Mouse (Mus musculus): ENCODE measurements around the gene Xpo5. TPM values are rescaled to one million over a fixed set of nuclear protein-coding genes. Genes with fewer than 3 reads are reported as not detected.

The Xpo5 gene
- polyA plus RNA-seq, 1 experiment from 2014 or later = 46.4 TPM

DNA sequence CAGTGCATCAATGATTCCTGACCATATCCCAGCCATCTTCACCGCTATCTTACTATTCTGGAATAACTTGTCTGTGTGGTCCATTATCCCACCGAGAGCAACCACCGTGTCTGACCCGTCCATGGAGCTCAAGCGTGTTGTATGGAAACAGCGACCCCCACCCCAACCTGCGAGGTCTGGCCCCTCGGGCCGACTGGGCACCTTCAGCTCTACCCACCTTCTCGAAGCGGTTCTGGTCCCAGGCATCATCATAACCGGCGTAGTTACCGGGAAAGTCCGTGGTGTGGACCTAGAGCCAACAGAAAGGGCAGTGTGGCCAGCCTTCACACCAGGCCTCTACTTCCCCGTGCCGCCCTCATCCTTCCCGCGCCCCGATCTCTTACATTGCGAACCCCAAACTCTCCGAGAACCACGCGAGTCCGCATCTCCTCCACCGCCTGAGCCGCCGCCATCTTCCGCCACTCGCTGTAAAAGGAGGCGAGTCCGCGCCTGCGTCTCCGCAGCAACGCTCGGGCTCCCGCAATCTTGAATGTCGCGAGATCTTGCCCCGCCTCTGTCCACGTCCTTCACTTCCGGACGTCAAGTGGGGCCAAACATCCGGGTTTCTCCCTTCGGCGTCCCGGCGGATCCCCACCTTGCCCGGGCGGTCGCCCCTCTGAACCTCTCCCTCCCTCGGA, 45.1 kb downstream of the Xpo5 start, which contains the start of the genes Polr1c and Yipf3:
Gene Polr1c (minus strand): TSS at position 543 of the 677 bp plus-strand sequence.
Gene Yipf3 (plus strand): TSS at position 569 of the 677 bp plus-strand sequence.
- Histone ChIP-seq H3K27ac (peak within 1 kb of the TSS; percentile 84), H3K4me2 (replicated peaks) (peak within 1 kb of the TSS; percentile 93), H3K4me3 (replicated peaks) (peak within 1 kb of the TSS; percentile 98), H3K36me3 (peaks cover 75% of the 10 kb centered on the region), H3K9ac (replicated peaks) (peak within 1 kb of the TSS; percentile 99), H3K4me1 (replicated peaks) (peaks cover 28% of the 10 kb centered on the region), H3K27me3 (no peaks in the 10 kb centered on the region), H3K9me3 (no peaks in the 10 kb centered on the region)
- peak; percentile 94 for ATAC-seq
- WGBS = under 1% methylated on average over 53 of the region's 53 CpGs

DNA sequence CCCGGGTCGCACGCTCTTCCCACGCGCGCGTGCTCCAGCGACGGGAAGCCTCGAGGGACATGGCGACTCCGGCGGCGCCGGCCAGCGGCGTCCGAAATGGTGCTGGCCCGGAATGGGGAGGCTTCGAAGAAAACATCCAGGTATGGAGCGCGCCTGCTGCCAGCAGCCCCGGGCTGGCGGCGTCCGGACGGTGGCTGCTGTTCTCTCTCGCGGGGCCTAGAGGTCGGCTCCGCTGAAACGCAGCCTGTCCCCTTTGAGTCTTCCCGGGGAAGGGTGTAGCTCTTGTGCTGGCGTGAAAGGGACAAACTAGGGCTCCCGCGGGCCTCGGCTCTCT, 45.6 kb downstream of the Xpo5 start:
- WGBS = 1% methylated on average over 37 of the region's 37 CpGs
- peak overlapping the region; percentile 99 for H3K9ac ChIP-seq (replicated peaks)
- H3K4me1 ChIP-seq (replicated peaks) = peaks cover 30% of the 10 kb centered on the region
- H3K27ac ChIP-seq = peak overlapping the region; percentile 78
- peak; percentile 70 for ATAC-seq
- no peaks in the 10 kb centered on the region for H3K9me3 ChIP-seq
- peaks cover 70% of the 10 kb centered on the region for H3K36me3 ChIP-seq
- H3K4me3 ChIP-seq (replicated peaks) = peak overlapping the region; percentile 98
- H3K27me3 ChIP-seq = no peaks in the 10 kb centered on the region
- peak overlapping the region; percentile 93 for H3K4me2 ChIP-seq (replicated peaks)

GRCm38 (mm10) chr17:46251174-46251573, 48.6 kb downstream of the Xpo5 start:
- no peaks in the 10 kb centered on the region for H3K9me3 ChIP-seq
- H3K9ac ChIP-seq (replicated peaks) = no peak overlapping the region
- peaks cover 51% of the 10 kb centered on the region for H3K4me1 ChIP-seq (replicated peaks)
- H3K4me2 ChIP-seq (replicated peaks) = no peak overlapping the region
- WGBS = 81% methylated on average over 7 of the region's 7 CpGs
- ATAC-seq = no peak
- no peak overlapping the region for H3K27ac ChIP-seq
- H3K27me3 ChIP-seq = peaks cover 6% of the 10 kb centered on the region
- H3K36me3 ChIP-seq = peaks cover 40% of the 10 kb centered on the region
- no peak overlapping the region for H3K4me3 ChIP-seq (replicated peaks)

DNA sequence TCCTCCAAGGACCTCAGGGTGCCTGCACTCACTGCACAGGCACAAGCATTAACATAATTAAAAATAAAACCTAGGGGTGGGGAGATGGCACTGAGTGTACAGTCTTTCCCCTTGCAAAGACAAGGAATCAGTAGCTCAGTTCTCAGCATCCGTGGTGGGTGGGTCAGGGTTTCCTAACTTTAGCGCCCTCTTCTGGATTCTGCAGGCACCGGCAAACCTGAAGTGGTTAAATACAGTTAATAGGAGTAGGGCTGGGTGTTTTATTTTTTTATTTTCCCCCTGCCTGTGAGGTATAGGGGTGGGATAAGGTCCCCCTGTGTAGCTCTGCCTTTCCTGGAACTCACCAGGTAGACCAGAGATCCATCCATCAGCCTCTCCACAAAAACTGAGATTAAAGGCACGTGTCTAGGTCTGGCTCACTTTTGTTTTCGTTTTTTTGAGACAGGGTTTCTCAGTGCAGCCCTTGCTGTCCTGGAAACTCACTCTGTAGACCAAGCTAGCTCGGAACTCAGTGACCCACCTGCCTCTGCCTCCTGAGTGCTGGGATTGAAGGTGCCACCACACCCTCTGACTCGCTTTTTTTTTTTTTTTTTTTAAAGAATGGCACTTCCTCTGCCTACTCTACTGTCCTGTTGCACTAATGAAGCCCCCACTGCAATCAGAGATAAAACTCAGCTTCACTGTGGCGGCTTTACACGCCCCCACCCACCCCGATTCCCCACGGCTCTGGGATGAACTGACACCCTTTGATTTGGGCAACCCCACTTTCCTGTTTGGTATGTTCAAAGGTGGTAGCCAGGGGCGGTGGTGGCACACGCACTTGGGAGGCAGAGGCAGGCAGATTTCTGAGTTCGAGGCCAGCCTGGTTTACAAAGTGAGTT, 50.2 kb downstream of the Xpo5 start:
- ATAC-seq = no peak
- Histone ChIP-seq H3K4me3 (replicated peaks) (peak overlapping the region; percentile 82), H3K4me2 (replicated peaks) (peak overlapping the region; percentile 98), H3K9ac (replicated peaks) (peak overlapping the region; percentile 82; the same call in 1 of the 2 replicates), H3K4me1 (replicated peaks) (peaks cover 40% of the 10 kb centered on the region), H3K27me3 (peaks cover 6% of the 10 kb centered on the region), H3K36me3 (peaks cover 50% of the 10 kb centered on the region), H3K27ac (0 out of 2 replicates have a peak overlapping the region, but pooled peaks have one; percentile 70), H3K9me3 (no peaks in the 10 kb centered on the region)
- 58% methylated on average over 14 of the region's 14 CpGs for WGBS

DNA sequence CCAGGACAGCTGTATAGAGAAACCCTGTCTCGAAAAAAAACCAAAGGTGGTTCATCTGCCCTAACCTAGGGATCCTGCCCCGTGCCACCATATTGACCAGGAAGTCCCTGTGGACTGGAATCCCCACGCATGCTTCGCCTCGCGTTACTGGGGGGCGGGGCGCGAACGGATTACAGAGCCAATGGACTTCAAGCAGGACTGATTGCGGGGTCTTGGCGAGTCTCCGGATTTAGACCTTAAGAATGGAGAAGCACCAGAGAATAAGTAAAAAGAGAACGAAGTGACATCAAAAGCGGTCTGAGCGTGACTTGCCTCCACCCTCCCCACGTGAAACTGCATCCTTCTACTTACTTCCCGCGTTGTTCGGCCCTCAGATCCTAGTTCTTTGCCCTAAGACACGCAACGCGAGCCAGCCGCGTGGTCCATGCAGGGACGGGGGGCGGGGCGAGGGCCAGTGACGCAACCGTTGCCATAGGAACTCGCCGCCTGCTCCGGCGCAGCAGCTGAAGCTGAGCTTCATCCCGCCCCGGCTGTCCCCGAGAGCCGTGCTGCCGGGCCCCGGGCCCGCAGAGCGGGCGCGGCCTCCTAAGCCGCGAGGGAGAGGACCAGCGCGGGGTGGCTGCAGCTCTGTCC, 51.0 kb downstream of the Xpo5 start, which contains the start of gene Lrrc73:
Gene Lrrc73 (plus strand): TSS at position 80 of the 633 bp plus-strand sequence.
- peak; percentile 87 for ATAC-seq
- whole genome bisulfite sequencing = 2% methylated on average over 39 of the region's 48 CpGs
- Histone ChIP-seq H3K27ac (peak within 1 kb of the TSS; percentile 70), H3K4me2 (replicated peaks) (peak within 1 kb of the TSS; percentile 98), H3K9me3 (no peaks in the 10 kb centered on the region), H3K4me3 (replicated peaks) (peak within 1 kb of the TSS; percentile 82), H3K4me1 (replicated peaks) (peaks cover 39% of the 10 kb centered on the region), H3K27me3 (peaks cover 6% of the 10 kb centered on the region), H3K36me3 (peaks cover 58% of the 10 kb centered on the region), H3K9ac (replicated peaks) (peak within 1 kb of the TSS; percentile 82)

GRCm38 (mm10) chr17:46254106-46254505, 51.5 kb downstream of the Xpo5 start:
- peak overlapping the region; percentile 98 for H3K4me2 ChIP-seq (replicated peaks)
- peaks cover 33% of the 10 kb centered on the region for H3K4me1 ChIP-seq (replicated peaks)
- H3K4me3 ChIP-seq (replicated peaks) = peak overlapping the region; percentile 82
- ATAC-seq = peak; percentile 51
- H3K9me3 ChIP-seq = no peaks in the 10 kb centered on the region
- H3K27me3 ChIP-seq = peaks cover 6% of the 10 kb centered on the region
- H3K9ac ChIP-seq (replicated peaks) = peak overlapping the region; percentile 82
- H3K36me3 ChIP-seq = peaks cover 62% of the 10 kb centered on the region
- WGBS = 0% methylated on average over 42 of the region's 54 CpGs
- H3K27ac ChIP-seq = peak overlapping the region; percentile 70

- Histone ChIP-seq H3K4me1 (replicated peaks) (peaks cover 26% of the 10 kb centered on the region), H3K27me3 (peaks cover 6% of the 10 kb centered on the region), H3K4me3 (replicated peaks) (peak overlapping the region; percentile 82), H3K36me3 (peaks cover 63% of the 10 kb centered on the region), H3K9me3 (no peaks in the 10 kb centered on the region), H3K4me2 (replicated peaks) (peak overlapping the region; percentile 98), H3K9ac (replicated peaks) (peak overlapping the region; percentile 82), H3K27ac (no peak overlapping the region)
- WGBS = 32% methylated on average over 6 of the region's 6 CpGs
- ATAC-seq = no peak
Measured at GRCm38 (mm10) chr17:46255147-46255546, 52.6 kb downstream of the Xpo5 start.

DNA sequence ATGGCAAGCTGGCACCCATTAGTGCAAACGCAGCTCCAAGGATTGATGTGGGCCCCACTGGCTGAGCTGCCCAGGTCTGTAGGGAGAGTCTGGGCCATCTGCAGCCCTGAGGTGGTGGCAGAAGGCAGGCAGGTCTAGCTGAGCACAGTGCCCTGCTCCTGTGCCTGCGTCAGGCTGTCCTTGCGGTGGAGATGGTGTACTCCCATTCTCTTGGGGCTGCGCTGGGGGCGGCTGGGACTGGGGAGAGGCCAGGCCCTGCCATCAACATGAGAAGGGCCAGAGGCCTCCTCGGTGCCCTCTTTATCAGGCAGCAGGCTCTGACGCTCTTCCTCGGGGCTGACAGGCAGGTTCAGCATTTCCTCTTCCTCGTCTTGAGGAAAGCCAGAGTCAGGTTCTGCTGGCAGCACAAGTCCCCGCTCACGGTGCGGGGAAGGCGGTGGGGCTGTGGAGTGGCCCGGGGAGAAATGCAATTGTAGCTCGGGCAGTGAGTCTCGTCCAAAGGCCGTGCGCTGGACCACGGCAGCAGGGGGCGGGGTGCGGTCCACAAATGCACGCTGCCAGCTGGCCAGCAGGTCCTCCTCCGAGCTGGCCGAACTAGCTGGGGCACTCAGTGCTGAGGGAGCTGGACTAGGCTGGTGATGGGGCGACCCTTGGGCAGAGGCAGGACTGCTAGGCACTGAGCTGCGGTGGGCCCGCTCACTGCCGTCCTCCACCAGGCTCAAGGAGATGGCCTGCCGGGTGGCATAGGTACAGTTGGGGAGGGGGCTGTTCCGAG, 55.9 kb downstream of the Xpo5 start:
- no peak overlapping the region for H3K4me2 ChIP-seq (replicated peaks)
- H3K9ac ChIP-seq (replicated peaks) = no peak overlapping the region
- H3K4me3 ChIP-seq (replicated peaks) = no peak overlapping the region
- no peak overlapping the region for H3K27ac ChIP-seq
- 79% methylated on average over 30 of the region's 30 CpGs for WGBS
- ATAC-seq = no peak
- peaks cover 22% of the 10 kb centered on the region for H3K4me1 ChIP-seq (replicated peaks)
- H3K9me3 ChIP-seq = no peaks in the 10 kb centered on the region
- H3K27me3 ChIP-seq = peaks cover 6% of the 10 kb centered on the region
- H3K36me3 ChIP-seq = peaks cover 72% of the 10 kb centered on the region

GRCm38 (mm10) chr17:46259675-46260074, 57.1 kb downstream of the Xpo5 start:
- H3K4me2 ChIP-seq (replicated peaks) = no peak overlapping the region
- no peak overlapping the region for H3K9ac ChIP-seq (replicated peaks)
- H3K27me3 ChIP-seq = peaks cover 5% of the 10 kb centered on the region
- H3K36me3 ChIP-seq = peaks cover 84% of the 10 kb centered on the region
- 90% methylated on average over 17 of the region's 17 CpGs for WGBS
- H3K27ac ChIP-seq = no peak overlapping the region
- H3K9me3 ChIP-seq = no peaks in the 10 kb centered on the region
- peaks cover 14% of the 10 kb centered on the region for H3K4me1 ChIP-seq (replicated peaks)
- H3K4me3 ChIP-seq (replicated peaks) = no peak overlapping the region
- no peak for ATAC-seq

DNA sequence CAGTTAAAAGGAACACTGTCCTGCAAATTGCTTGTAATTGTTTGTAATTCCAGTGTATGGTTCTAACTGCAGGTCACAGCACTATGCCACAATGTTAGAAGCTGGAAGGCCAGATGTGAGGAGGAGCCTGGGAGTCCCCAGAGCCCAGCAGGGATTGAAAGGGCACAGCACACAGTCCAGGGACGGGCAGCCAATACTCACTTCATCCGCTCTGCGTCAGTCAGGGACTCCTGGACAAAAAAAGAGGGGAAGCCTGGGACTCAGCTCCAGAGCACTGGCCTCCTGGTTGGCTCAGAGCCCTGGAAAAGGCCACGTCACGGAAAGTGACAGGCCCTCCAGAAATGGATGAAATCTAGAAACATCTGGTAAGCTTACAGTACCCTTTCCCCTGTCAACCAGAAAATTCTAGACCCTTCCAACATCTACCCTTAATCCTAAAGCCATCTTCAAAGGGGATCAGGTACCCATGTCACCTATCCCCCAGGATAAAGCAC, 59.7 kb downstream of the Xpo5 start:
- no peaks in the 10 kb centered on the region for H3K9me3 ChIP-seq
- no peak overlapping the region for H3K9ac ChIP-seq (replicated peaks)
- H3K27ac ChIP-seq = no peak overlapping the region
- 93% methylated on average over 5 of the region's 5 CpGs for WGBS
- no peak overlapping the region for H3K4me3 ChIP-seq (replicated peaks)
- H3K27me3 ChIP-seq = no peaks in the 10 kb centered on the region
- H3K36me3 ChIP-seq = peaks cover 80% of the 10 kb centered on the region
- 0 out of 2 replicates have a peak, but pooled peaks cover 2% of the 10 kb centered on the region for H3K4me1 ChIP-seq (replicated peaks)
- H3K4me2 ChIP-seq (replicated peaks) = no peak overlapping the region
- no peak for ATAC-seq

- H3K9me3 ChIP-seq = no peaks in the 10 kb centered on the region
- no peak; the same call in 1 of the 2 replicates for ATAC-seq
- 0 out of 2 replicates have a peak, but pooled peaks cover 2% of the 10 kb centered on the region for H3K4me1 ChIP-seq (replicated peaks)
- WGBS = 90% methylated on average over 12 of the region's 12 CpGs
- H3K36me3 ChIP-seq = peaks cover 64% of the 10 kb centered on the region
- H3K27ac ChIP-seq = no peak overlapping the region
- H3K9ac ChIP-seq (replicated peaks) = no peak overlapping the region
- H3K27me3 ChIP-seq = no peaks in the 10 kb centered on the region
- H3K4me3 ChIP-seq (replicated peaks) = no peak overlapping the region
- H3K4me2 ChIP-seq (replicated peaks) = no peak overlapping the region
Measured at GRCm38 (mm10) chr17:46265502-46265901, 62.9 kb downstream of the Xpo5 start.

Data from midbrain, embryonic 13.5 days (tissue).